In genomic region chr11:24804623-24805023, GRCm38 (mm10) we compare ENCODE assay signal across 12 mouse cellular contexts.
A peak's percentile ranks its signal among the peaks of the same experiment; 100 is the strongest.
DNase-seq lines count a peak whose midpoint lies in the region.
"Had no signal": no experiment of that assay in that cellular context is flagged by ENCODE, and none has a peak within 500 bp of the region (broad histone marks: within the 10 kb centered on the region; RNA-seq: fewer than 3 reads in every experiment).

No protein-coding gene starts in this region.

- peak overlapping the region; percentile 66; the same call in 1 of the 2 replicates for H3K27ac ChIP-seq in forebrain, embryonic 10.5 days
- 0 out of 2 replicates have a peak overlapping the region, but pooled peaks have one; percentile 31 for H3K27ac ChIP-seq in limb, embryonic 10.5 days
- H3K27ac ChIP-seq: heart, embryonic 13.5 days; liver, embryonic 15.5 days had no signal

- no peaks in the 10 kb centered on the region for H3K27me3 ChIP-seq in forebrain, embryonic 10.5 days (ENCODE audit: poor library complexity, severe bottlenecking)
- H3K27me3 ChIP-seq in limb, embryonic 10.5 days (ENCODE audit: low read depth, poor library complexity, severe bottlenecking), result no peaks in the 10 kb centered on the region
- H3K27me3 ChIP-seq: heart, embryonic 13.5 days; liver, embryonic 15.5 days; megakaryocyte, embryonic 14.5 days had no signal

- H3K9me3 ChIP-seq in forebrain, embryonic 10.5 days, result no peaks in the 10 kb centered on the region
- no peaks in the 10 kb centered on the region for H3K9me3 ChIP-seq in limb, embryonic 10.5 days (replicated peaks)
- H3K9me3 ChIP-seq: heart, embryonic 13.5 days; liver, embryonic 15.5 days; megakaryocyte, embryonic 14.5 days had no signal

- peak; percentile 2 for DNase-seq in lung, postnatal 10 days
- no peak for DNase-seq in lung, postnatal 36 days
- peak; percentile 9 for DNase-seq in adrenal gland, adult 8-10 months
- DNase-seq in forebrain, embryonic 10.5 days (ENCODE audit: extremely low spot score, low spot score), result peak; percentile 30
- DNase-seq in limb, embryonic 10.5 days (ENCODE audit: low spot score), result no peak
- DNase-seq in frontal cortex, postnatal 14 days (ENCODE audit: low spot score in 2 of 2), result no peak
- no peak for DNase-seq in frontal cortex, postnatal 25 days (ENCODE audit: low spot score in 2 of 2)
- DNase-seq: cerebellum, adult 9-10 months; thymus, adult 2 months had no signal

- peaks cover 19% of the 10 kb centered on the region for H3K4me1 ChIP-seq in forebrain, embryonic 10.5 days
- H3K4me1 ChIP-seq in limb, embryonic 10.5 days, result peaks cover 8% of the 10 kb centered on the region
- H3K4me1 ChIP-seq: heart, embryonic 13.5 days; liver, embryonic 15.5 days; megakaryocyte, embryonic 14.5 days had no signal

- H3K4me3 ChIP-seq in forebrain, embryonic 10.5 days, result no peak overlapping the region
- H3K4me3 ChIP-seq in limb, embryonic 10.5 days, result no peak overlapping the region
- H3K4me3 ChIP-seq: heart, embryonic 13.5 days; liver, embryonic 15.5 days; megakaryocyte, embryonic 14.5 days had no signal

- whole genome bisulfite sequencing in forebrain, embryonic 10.5 days, result 64% methylated on average over 8 of the region's 8 CpGs
- 56% methylated on average over 8 of the region's 8 CpGs for WGBS in limb, embryonic 10.5 days

- H3K36me3 ChIP-seq in forebrain, embryonic 10.5 days (replicated peaks), result no peaks in the 10 kb centered on the region
- no peaks in the 10 kb centered on the region for H3K36me3 ChIP-seq in limb, embryonic 10.5 days
- H3K36me3 ChIP-seq: heart, embryonic 13.5 days; liver, embryonic 15.5 days had no signal

Comparison
In these comparisons a context has a peak if more than half of its experiments do, and no peak if none do; other contexts are left out.
1. DNase-seq: peak in lung, postnatal 10 days (single experiment), adrenal gland, adult 8-10 months (single experiment) and forebrain, embryonic 10.5 days (single experiment); none in lung, postnatal 36 days (single experiment), limb, embryonic 10.5 days (single experiment), frontal cortex, postnatal 14 days (0 of 2) and frontal cortex, postnatal 25 days (0 of 2).